Mouse (Mus musculus) G1E (cell line): ENCODE measurements at regions not wholly inside any gene's neighbourhood (a gene's known extent, or its start where the extent isn't known, plus 50 kb on each side); places are given as distances from the start of the nearest gene placed in this dataset.

Experiments used
- ATAC-seq: 2 replicates; pipeline ENCODE4 v1.8.0; 2016; ENCODE audit warnings: mild to moderate bottlenecking; ENCODE audit not compliant: insufficient number of reproducible peaks, poor library complexity, low FRiP score, severe bottlenecking; ENCODE audit errors: extremely low read depth
- DNase-seq: peaks from one replicate; pipeline ENCODE4 v3.0.0; 2012; ENCODE audit warnings: low spot score
- H3K27me3 ChIP-seq: 2 replicates; pipeline ENCODE4 v1.6.1; 2012; ENCODE audit warnings: mild to moderate bottlenecking, low read length, inconsistent platforms; ENCODE audit not compliant: insufficient read depth
- H3K36me3 ChIP-seq: replicated peaks from 2 replicates; pipeline ENCODE3; 2012; ENCODE audit warnings: mild to moderate bottlenecking, inconsistent platforms
- H3K4me1 ChIP-seq: 2 replicates; pipeline ENCODE4 v1.6.1; 2012; ENCODE audit warnings: low read depth, low read length, inconsistent platforms, mixed read lengths; ENCODE audit not compliant: insufficient read depth
- H3K4me3 ChIP-seq: 2 replicates; pipeline ENCODE4 v1.5.1; 2012; ENCODE audit warnings: low read depth, mild to moderate bottlenecking, inconsistent platforms, low read length, moderate library complexity, mixed read lengths
- H3K9me3 ChIP-seq: replicated peaks from 2 replicates; pipeline ENCODE4 v1.6.1; 2012; ENCODE audit warnings: inconsistent platforms
- CTCF ChIP-seq: IDR thresholded peaks from 2 replicates; pipeline ENCODE4 v1.5.1; 2012; ENCODE audit warnings: low read depth, low read length, inconsistent platforms, mixed read lengths
- GATA1 ChIP-seq: IDR thresholded peaks from 2 replicates; pipeline ENCODE4 v1.6.1; 2012; ENCODE audit warnings: borderline replicate concordance, low read length, inconsistent platforms, mixed read lengths
- GATA2 ChIP-seq: IDR thresholded peaks from 2 replicates; pipeline ENCODE4 v1.6.1; 2012; ENCODE audit warnings: low read depth, low read length, inconsistent platforms, borderline replicate concordance
- POLR2AphosphoS5 ChIP-seq: IDR thresholded peaks from 2 replicates; pipeline ENCODE4 v1.6.1; 2012; ENCODE audit warnings: low read depth, low read length, inconsistent platforms; ENCODE audit not compliant: insufficient replicate concordance
- TAL1 ChIP-seq: conservative IDR thresholded peaks from 2 replicates; pipeline ENCODE4 v1.6.1; 2012; ENCODE audit warnings: low read depth, low read length, inconsistent platforms, mixed read lengths

DNA sequence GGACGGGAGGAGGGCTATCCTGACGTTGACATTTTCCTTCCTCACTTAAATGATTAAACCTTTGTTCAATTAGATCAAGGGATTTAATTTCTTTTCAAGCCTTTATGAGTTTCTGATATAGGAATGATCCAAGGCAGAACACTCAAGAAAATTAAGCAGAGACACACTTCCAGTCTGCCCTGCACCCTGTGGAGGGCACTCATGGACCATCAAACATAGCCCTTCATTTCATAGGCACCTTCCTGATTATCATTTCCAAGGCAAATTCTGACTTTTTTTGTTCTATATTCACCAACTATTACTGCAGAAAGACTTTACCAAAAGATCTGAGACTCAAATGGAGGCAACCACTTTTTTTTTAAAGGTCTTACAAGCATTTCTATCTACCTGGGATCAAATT lies 91.6 kb upstream of the Tmprss15 start:
- DNase-seq: no peak

DNA sequence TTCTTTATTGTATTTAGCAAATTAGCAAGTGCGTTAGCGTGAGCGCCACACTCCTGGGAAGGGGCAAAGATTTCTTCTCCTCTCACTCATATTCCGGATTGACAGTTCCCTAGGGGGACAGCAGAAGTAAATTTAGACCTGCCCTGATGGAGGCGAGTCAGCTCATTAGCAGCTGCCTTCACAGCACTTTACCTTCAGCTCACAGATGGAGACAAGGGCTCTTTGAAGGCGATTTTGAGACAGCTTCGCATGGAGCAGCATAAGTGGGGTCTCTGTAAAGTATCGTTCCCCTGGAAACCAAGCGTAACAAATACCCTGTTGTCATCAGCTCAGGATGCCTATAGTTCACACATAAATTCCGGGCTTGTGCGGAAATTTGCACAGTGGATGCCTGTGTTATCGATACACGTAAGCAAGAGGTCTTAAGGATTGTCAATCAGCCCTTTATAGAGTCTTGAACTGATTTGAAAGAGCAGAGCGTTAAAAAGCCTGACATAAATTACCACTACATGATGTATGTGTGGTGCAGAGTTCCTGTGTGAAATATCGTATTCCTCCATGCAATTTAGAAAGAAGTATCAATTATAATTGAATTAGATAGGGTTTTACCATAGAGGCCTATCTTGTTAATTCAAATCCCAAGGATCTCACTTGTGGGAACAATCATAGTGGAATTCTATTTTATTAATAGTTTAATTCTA lies 86.6 kb upstream of the Tmprss15 start:
- Histone ChIP-seq H3K9me3 (peaks cover 6% of the 10 kb centered on the region; the same call in 1 of the 2 replicates), H3K4me3 (no peak overlapping the region), H3K27me3 (no peaks in the 10 kb centered on the region), H3K36me3 (no peaks in the 10 kb centered on the region), H3K4me1 (no peaks in the 10 kb centered on the region)
- DNase-seq (no peak), ATAC-seq (no peak; the same call in 1 of the 2 replicates)
- TF ChIP-seq POLR2AphosphoS5 (no peak), GATA2 (no peak), CTCF (no peak), GATA1 (no peak), TAL1 (no peak)

More for the DNA sequence above, 91.6 kb upstream of the Tmprss15 start:
- ATAC-seq: no peak
- no peaks in the 10 kb centered on the region for H3K9me3 ChIP-seq
- H3K27me3 ChIP-seq: no peaks in the 10 kb centered on the region
- no peak overlapping the region for H3K4me3 ChIP-seq
- no peak for TF ChIP-seq TAL1
- TF ChIP-seq GATA1: no peak
- H3K36me3 ChIP-seq: no peaks in the 10 kb centered on the region
- H3K4me1 ChIP-seq: no peaks in the 10 kb centered on the region

DNA sequence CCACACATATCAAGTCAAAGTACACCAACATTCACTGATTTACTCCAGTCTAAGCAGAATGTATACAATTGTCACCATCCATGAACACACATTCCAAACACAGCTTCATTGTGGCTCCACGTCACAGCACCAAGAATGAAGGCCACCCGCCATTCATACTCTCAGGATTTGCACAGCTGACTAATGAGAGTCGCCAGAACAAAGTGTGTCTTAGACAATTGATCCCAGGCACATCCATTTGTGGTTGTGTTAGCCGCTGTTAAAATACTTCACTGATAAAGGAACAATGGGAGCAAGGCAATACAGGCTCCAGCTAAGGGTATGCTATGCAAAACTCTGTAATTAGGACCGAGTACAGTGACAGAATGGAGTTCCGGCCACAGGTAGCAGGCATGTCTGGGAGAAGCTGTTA lies 85.9 kb upstream of the Tmprss15 start:
- DNase-seq: no peak
- TF ChIP-seq POLR2AphosphoS5 (no peak), GATA2 (no peak), CTCF (no peak), TAL1 (no peak), GATA1 (no peak)
- no peaks in the 10 kb centered on the region for H3K36me3 ChIP-seq
- no peaks in the 10 kb centered on the region for H3K4me1 ChIP-seq
- H3K9me3 ChIP-seq: peaks cover 6% of the 10 kb centered on the region; the same call in 1 of the 2 replicates
- H3K4me3 ChIP-seq: no peak overlapping the region
- no peak for ATAC-seq
- H3K27me3 ChIP-seq: no peaks in the 10 kb centered on the region

DNA sequence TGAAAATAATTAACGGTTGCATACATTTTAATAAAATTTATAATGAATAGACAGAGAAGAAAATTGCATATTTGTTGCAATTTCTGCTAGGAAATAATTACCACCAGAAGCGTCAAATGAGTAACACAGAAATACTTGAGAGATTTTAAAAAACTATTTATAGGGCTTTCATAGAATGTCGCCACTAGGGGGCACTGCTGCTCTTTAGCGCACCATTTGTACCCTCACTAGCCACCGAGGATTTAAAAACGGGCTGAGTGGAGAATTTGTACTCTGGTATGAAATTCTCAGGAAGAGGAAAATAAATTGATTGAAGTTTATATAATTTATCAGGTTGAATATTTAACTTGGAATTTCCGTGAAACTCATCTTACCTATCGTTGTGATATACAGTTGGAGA lies 77.3 kb upstream of the Tmprss15 start:
- DNase-seq (no peak), ATAC-seq (no peak)
- Histone ChIP-seq H3K4me1 (no peaks in the 10 kb centered on the region), H3K9me3 (no peaks in the 10 kb centered on the region), H3K36me3 (no peaks in the 10 kb centered on the region), H3K27me3 (no peaks in the 10 kb centered on the region), H3K4me3 (no peak overlapping the region)
- TF ChIP-seq CTCF (0 out of 2 replicates have a peak, but pooled peaks have one; percentile 18), GATA2 (no peak)

DNA sequence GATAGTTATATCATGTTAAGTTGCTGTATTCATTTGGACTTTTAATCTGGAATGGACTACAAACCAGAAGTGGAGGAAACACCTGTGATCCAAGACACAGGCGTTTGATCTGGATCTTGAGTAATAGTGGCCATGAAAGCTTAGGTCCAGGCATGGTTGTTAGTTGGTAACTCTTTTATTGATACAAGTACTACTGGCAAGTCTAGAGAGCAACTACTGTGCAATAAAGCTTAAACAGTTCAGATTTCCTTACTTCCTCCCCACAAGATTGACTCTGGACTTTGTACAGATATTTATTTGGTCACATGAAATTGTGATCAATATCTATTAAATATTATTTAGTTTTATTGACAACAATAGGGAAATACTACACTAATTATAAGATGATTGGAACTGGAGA lies 51.9 kb upstream of the Tmprss15 start:
- no peak overlapping the region for H3K4me3 ChIP-seq
- H3K4me1 ChIP-seq: no peaks in the 10 kb centered on the region
- ATAC-seq: no peak; the same call in 1 of the 2 replicates
- DNase-seq: no peak
- H3K9me3 ChIP-seq: no peaks in the 10 kb centered on the region
- no peaks in the 10 kb centered on the region for H3K27me3 ChIP-seq
- TF ChIP-seq POLR2AphosphoS5 (no peak), CTCF (no peak), GATA2 (no peak), TAL1 (no peak), GATA1 (no peak)
- no peaks in the 10 kb centered on the region for H3K36me3 ChIP-seq
